Mouse (Mus musculus) 3T3-L1 (cell line): ENCODE measurements around the gene Uggt1.

Experiments
- DNase-seq: peaks from one replicate; pipeline ENCODE4 v3.0.0-alpha.2; 2015; ENCODE audit warnings: low read depth, low spot score

Gene Uggt1

DNA sequence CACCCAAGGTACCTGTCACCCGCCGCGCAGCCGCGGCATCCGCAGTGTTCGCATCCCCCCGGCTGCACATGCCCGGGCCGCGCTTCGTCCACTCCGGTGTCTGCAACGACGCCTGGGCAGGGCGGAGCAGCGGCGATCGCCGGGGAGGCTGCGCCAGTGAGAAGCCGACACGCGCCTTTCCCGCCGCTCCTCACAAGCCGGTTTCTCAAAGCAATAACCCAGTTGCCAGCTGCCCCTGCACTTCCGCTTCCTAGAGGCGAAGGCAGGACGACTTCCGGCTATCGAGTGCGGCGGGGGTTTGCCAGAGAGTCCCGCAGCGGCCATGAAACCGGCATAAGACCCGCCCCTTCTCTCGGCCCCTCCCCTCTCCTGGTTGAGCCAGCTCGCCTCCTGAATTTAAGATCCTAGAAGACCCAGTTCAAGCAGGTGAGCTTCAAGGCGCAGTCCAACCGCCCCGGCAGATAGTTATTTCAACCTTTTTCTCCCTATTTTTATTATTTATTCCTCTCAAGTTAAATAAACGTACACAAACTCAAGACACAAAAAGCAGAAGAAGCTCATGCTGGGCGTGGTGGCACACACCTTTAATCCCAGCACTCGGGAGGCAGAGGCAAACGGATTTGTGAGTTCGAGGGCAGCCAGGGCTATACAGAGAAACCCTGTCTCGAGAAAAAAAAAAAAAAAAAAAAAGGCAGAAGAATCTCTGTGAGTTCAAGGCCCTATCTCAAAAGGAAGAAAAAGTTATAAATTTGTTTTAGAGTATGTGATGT lies at the start of gene Uggt1:
TSS of gene Uggt1 (minus strand) at position 663 of the 770 bp plus-strand sequence.
- DNase-seq = peak; percentile 98

GRCm38 (mm10) chr1:36293470-36293869 lies 49.0 kb upstream of the Uggt1 start:
- DNase-seq = no peak

DNA sequence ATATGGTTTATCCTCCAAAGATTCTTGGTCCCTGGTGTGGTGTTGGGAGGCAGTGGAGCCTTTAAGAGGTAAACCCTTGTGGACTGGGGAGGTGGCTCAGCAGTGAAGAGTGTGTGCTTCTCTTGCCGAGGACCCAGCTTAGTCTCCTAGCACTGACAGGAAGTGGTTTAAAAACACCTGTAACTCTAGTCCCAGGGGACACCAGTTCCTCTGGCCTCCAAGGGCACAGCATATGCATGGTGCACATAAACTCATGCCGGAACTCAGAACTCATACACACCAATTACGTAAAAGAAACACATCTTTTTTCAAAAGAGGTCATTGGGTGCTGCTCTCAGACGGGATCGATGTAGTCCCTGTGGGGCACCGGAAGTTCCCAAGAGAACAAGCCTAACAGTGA lies 37.3 kb upstream of the Uggt1 start:
- DNase-seq = no peak

- peak; percentile 56 for DNase-seq
These were observed 36.4 kb upstream of the Uggt1 start for GRCm38 (mm10) chr1:36280938-36281337.

DNA sequence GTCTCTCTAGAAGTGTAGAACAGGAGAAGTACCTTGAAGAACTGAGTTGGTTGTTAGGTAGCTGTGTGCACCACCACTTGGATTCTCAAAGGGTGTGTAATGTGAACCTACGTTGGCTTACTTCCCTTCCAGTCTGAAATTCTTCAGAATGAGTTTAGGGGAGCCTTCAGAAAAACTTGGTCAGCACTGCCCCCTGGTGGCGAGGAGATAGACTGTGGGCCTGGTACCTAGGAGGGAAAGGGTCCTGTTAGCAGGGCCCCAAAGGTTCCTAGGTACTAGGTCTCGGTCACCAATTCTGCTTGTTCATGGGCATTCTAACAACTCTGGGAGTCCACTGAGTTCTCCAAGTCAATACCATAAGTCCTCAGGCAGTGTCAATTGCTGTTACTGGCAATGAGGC lies 34.7 kb upstream of the Uggt1 start:
- peak; percentile 89 for DNase-seq

GRCm38 (mm10) chr1:36277267-36278060 lies 32.9 kb upstream of the Uggt1 start:
- peak; percentile 88 for DNase-seq

DNA sequence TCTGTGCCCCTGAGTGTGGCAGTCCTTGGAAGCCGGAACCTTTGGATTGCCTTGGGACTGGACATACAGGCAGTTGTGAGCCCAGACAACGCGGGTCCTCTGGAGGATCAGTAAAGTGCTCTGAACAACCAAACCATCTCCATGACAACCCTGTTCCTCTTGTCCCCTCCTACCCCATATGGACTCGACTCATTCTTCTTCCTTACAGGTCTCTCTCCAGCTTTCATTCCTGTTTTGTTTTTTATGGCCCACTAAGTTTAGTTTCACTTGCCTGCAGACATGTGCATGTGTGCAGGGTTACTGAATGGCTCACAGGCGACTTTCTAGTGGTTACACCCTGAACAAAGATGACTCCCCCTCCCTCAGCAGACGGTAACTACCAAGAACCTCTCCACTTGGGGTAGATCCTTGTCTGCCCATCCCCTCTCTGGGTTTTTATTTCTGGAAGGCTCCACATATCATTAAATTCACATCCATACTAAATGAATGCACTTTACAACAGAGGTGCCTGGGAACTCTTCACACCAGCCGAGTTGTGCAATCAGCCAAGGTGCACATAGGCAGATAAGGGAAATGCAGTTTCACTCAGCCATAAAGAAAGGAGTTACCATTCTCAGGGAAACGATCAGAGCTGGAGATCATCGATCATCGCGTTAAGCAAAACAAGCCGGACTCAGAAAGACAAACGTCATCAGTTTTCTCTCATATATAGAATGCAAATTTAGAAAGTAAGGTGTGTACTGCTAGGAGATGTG lies 31.3 kb upstream of the Uggt1 start:
- no peak for DNase-seq

GRCm38 (mm10) chr1:36274455-36274854 lies 29.9 kb upstream of the Uggt1 start, which contains the start of gene Neurl3:
Neurl3 (minus strand) TSS chr1:36274679.
- DNase-seq = no peak

DNA sequence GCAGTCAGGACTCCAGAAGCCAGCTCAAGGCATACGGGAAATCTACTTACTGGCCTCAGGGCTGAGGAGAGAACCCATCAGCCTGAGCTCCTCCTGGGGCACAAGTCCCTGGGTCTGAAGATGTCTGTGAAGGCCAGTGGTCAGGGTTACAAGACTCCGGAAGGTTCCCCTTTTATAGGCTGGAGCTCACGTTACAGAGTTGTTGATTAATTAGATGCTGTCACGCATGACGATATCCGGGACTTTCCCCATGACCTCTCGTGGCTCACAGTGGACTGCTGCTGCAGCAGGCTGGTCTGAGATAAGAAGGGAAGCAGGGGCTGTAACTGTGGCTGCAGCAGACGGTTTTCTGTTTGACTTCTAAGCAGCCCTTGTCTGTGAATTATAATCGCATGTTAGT lies 28.8 kb upstream of the Uggt1 start:
- DNase-seq = peak; percentile 44

- no peak for DNase-seq
These were observed 28.0 kb upstream of the Uggt1 start for GRCm38 (mm10) chr1:36272546-36272945.

- DNase-seq = no peak
These were observed 27.2 kb upstream of the Uggt1 start for GRCm38 (mm10) chr1:36271516-36272230.

DNA sequence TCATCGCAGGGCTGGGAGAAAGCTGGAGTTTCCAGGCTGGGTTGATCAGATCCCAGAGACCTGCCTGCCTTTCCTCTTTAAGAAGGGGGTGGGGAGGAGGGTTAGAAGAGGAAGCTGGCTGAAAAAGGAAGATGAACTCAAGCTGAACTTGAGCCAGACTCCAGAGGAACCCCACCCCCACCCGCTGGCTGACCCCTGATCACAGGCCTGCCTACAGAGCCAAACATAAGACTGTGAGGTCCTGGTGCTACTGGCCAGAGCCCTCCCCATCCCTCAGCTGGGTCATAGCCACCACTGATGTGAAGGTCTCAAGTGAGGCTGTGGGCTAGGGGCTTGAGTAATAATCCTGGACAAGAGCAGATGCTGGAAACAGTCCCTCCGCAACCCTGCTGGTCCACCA lies 26.1 kb upstream of the Uggt1 start:
- no peak for DNase-seq

GRCm38 (mm10) chr1:36269121-36269795 lies 24.7 kb upstream of the Uggt1 start:
- no peak for DNase-seq

- no peak for DNase-seq
These were observed 23.1 kb upstream of the Uggt1 start for GRCm38 (mm10) chr1:36267595-36267994.

GRCm38 (mm10) chr1:36266293-36266692 lies 21.8 kb upstream of the Uggt1 start:
- DNase-seq = no peak

DNA sequence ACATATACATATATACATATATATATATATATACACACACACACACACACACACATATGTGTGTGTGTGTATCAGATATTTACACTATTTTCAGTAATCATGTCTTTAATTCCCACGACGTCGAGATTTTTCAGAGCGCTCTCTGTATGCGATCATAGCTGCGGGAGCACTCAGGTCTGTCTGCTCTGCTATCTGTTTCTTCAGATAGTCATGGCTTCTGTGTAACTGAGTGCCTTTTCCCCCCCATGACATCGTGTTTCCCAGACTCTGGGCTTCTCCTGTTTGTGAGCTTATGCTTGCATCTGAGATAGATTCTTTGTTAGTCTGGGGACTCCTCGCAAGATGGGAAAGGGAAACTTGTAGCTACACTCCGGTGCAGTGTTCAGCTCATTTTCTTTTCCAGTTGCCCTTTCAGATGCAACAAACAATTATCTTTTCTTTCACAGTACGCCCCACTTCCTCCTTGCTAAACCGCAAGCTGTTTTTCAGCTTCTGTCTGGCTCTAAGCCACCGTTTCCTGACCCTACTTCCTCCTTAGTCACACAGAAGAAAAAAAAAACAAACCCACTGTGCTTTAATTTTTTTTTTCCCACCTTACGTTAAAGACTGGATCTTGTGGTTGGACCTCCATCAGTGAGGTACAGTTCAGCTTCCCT lies 19.4 kb upstream of the Uggt1 start:
- DNase-seq = no peak

GRCm38 (mm10) chr1:36261708-36262504 lies 17.4 kb upstream of the Uggt1 start:
- DNase-seq = no peak

DNA sequence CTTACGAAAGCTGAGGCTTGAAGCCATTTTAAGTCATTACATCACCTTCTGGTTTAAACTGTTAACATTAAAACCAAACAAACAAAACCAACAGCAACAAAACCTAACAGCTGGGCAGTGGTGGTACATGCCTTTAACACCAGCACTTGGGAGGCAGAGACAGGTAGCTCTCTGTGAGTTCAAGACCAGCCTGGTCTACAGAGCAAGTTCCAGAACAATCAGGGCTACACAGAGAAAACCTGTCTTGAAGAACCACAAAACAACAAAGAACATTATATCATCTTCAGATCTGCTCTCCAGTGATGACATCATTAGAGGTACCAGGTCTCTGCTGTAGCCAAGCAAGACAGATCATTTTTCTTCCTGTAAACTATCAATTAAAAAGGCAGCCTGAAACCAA lies 15.9 kb upstream of the Uggt1 start:
- DNase-seq = no peak

GRCm38 (mm10) chr1:36259281-36259680 lies 14.8 kb upstream of the Uggt1 start:
- no peak for DNase-seq

DNA sequence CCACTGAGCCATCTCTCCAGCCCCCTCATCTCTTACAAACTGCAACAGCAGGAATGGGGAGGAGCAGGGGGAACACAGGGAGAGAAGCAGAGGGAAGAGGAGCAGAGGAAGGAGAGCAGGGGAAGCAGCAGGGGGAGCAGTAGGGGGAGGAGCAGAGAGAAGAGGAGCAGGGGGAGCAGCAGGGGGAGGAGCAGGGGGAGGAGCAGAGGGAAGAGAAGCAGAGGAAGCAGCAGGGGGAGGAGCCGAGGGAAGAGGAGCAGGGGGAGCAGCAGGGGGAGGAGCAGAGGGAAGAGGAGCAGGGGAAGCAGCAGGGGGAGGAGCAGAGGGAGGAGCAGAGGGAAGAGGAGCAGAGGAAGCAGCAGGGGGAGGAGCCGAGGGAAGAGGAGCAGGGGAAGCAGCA lies 14.1 kb upstream of the Uggt1 start:
- DNase-seq = no peak
